Mouse (Mus musculus) megakaryocyte, embryonic 14.5 days (primary cell): Measurements from ENCODE around the gene Pde11a.

ENCODE experiments used
- FLI1 ChIP-seq: IDR thresholded peaks from 2 replicates; pipeline ENCODE4 v1.6.1; 2012; ENCODE audit warnings: low read length, inconsistent platforms, mixed read lengths
- GATA1 ChIP-seq: IDR thresholded peaks from 3 replicates; pipeline ENCODE4 v1.6.1; 2012; ENCODE audit warnings: mixed read lengths, low read length, inconsistent platforms, borderline replicate concordance

DNA sequence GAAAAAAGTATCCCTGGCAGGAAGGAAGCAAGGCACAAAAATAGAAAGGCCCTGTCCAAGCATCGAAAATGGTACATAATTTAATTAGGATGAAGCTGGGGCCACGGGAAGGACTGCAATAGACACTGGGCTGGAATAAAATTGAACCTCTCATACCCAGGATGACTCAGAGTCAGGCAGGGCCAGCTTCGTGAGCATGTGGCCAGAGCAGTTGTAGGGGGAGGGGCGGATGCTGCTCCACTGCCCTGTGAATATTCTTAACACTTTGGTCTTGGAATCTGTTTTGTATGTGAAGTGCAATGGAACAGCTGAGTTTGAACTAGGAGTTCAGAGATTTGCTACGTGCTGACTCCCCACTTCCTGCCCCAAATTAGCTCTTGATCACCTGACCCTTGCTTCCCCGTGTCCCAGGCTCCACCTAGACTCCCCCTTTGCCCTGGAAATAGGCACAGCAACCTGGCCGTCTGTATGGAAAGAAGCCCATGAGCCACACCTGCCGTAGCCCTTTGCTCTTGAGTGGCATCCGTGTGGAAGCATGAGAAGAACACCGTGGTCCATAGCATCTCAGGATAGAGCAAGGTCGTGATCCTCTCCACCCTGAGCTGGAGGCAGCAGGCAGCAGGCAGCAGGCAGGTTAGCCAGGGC is 6.3 kb downstream of the Pde11a start:
- no peak for TF ChIP-seq GATA1
- no peak for TF ChIP-seq FLI1
